Mouse (Mus musculus) liver (tissue): ENCODE data around the gene Mfsd4b2.

ENCODE experiments used
- DNase-seq: peaks from one replicate; pipeline ENCODE4 v3.0.0-alpha.2; 2020; ENCODE audit warnings: mixed read lengths

Gene Mfsd4b2

DNA sequence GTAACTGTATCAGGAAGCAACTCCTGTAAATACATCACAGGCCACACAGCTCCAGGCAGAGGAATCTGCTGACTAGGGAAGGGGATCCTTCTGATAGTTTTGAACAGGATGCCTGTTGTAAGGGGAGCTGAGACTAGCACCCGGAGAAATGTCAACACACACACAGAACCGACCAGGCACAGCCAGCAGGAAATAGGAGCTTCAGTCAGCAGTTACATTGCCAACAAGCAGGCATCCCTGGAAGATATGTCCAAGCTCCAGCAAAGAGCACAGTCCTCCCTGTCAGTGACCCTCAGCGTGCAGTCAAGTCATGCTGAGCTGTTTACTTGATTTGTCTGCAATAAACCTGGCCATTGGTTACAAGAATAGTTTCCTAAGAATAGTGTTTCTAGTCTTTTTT, 38.1 kb downstream of the Mfsd4b2 start:
- DNase-seq = no peak
